Mouse (Mus musculus) forelimb bud, embryonic 11.5 days (tissue): ENCODE results near the gene Evx1.

Experiments used
- DNase-seq: peaks from one replicate; pipeline ENCODE4 v3.0.0-alpha.2; 2012; ENCODE audit warnings: low read depth, low spot score

Gene Evx1

DNA sequence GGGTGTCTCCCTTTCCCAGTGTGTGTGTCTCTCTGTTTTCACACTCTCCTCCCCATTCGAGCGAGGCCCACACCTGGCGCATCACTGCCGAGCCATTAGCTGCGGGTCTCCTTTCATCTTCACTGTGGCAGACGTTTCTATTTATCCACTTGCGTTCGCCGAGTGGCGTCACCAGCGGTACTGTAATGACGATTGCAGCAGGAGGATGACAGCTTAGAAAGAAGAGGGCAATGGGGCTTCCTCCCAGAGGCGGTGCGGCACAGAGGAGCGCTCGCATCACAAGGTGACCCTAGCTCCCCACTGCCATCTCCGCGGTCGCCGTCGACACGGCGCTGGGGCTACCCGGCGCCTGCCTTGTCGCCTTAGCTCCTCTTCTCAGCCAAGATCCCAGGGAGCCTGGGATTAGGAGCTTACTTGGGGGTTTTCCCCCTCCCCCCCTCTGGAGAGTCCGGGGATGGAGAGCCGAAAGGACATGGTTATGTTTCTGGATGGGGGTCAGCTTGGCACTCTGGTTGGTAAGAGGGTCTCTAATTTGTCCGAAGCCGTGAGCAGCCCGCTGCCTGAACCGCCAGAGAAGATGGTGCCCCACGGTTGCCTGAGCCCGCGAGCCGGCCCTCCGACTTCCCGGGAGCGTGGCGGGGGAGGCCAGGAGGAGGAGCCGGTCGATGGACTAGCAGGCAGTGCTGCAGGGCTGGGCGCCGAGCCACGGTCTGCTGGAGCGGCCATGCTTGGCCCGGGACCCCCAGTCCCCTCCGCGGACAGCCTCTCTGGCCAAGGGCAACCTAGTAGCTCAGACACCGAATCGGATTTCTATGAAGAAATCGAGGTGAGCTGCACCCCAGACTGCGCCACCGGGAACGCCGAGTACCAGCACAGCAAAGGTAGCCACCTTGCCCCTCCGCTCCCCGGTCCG, at the start of gene Evx1:
TSS of gene Evx1 (plus strand) at position 108 of the 913 bp plus-strand sequence.
- DNase-seq: no peak

- DNase-seq: peak; percentile 34
Observed at GRCm38 (mm10) chr6:52264106-52264790, 49.0 kb upstream of the Evx1 start.

GRCm38 (mm10) chr6:52265306-52265912, 47.9 kb upstream of the Evx1 start:
- peak; percentile 19 for DNase-seq

DNA sequence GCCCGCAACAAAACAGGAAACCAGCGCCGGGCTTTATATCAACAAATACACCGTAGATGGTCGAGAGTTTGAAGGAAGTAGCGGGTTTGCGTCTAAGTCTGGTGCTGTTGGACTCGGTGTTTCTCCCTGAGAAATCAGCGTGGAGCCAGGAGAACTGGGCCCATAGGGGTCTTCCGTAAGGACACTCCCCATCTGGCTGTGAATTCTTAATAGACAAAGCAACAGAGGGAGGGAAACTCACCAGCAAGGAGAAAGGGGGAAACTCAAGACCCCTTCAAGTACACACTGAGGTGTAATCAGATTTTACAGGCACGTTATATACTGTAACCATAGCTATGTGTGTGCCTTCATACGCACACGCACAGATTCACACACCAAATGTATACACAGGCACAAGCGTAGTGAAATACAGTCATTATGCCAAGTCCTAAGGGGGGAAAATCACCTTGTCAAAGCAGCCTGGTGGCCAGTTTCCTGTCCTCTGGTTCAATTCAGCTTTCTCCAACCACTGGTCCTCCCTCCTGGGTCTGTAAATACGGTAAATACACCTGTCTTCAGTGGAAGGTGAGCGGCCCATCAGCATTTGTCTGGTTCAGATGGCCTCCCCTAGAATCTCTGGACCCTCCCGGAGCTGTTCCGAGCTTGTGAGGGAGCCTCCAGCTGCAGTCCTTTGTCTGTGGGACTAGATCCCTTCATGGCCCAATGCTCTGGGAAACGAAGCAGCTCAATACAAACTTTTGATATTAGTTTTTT, 47.2 kb upstream of the Evx1 start:
- peak; percentile 53 for DNase-seq

- DNase-seq: no peak
Observed at GRCm38 (mm10) chr6:52266666-52266985, 46.7 kb upstream of the Evx1 start.

DNA sequence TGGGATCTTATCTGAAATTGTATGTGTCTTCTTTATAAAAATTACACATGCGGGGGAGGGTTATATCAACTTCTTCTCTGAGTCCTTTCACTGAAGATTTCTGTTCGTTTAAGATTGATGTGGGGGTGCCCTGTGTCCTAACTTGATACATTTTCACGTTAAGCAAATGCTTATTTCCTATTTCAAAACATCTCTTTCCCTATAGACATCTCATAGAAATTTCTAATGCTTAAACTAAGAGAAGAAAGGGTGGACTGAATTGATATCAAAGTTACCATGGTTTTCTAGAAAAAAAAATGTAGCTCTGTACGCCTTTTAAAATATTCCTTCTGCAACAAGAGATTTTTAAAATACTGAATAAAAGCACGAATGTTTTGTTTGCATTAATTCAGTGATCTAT, 46.1 kb upstream of the Evx1 start:
- peak; percentile 12 for DNase-seq

DNA sequence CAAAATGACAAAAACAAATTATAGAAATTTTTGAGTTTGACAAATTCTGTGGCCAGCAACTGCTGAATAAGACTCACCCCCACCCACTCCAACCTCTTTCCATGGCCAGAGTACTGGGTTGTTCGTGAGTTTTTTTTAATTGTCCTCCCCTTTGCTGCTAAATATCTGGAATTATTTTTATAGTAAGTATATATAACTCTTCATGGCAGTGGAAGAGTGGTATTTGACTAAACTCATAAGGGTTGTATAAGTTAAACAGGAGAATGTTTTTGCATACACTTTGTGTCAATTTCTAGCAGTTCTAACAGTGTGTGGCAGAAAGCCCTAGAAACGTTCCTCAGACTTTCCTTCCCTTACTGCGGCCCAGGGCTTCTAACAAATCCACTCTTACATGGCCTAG, 45.6 kb upstream of the Evx1 start:
- DNase-seq: no peak

- no peak for DNase-seq
Observed at GRCm38 (mm10) chr6:52268341-52268740, 45.0 kb upstream of the Evx1 start.

DNA sequence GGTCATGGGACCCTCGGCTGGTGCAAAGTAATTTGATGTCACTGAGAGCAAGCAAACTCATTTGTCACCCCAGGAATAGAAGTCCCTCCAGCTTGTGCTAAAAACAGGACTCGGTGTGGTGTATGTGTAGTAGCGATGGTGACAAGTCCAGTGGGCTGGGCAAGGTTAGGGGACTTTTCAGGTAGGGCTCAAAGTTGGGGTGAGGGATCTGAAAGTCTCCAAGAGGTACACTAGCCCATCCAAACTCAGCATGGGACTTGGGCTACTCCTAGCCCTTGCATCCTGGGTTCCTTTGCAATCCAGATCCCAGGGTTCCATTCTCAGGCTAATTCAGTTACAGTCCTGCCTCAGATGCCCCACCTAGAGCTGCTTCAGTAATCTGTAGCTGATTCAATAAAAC, 44.5 kb upstream of the Evx1 start:
- DNase-seq: no peak

DNA sequence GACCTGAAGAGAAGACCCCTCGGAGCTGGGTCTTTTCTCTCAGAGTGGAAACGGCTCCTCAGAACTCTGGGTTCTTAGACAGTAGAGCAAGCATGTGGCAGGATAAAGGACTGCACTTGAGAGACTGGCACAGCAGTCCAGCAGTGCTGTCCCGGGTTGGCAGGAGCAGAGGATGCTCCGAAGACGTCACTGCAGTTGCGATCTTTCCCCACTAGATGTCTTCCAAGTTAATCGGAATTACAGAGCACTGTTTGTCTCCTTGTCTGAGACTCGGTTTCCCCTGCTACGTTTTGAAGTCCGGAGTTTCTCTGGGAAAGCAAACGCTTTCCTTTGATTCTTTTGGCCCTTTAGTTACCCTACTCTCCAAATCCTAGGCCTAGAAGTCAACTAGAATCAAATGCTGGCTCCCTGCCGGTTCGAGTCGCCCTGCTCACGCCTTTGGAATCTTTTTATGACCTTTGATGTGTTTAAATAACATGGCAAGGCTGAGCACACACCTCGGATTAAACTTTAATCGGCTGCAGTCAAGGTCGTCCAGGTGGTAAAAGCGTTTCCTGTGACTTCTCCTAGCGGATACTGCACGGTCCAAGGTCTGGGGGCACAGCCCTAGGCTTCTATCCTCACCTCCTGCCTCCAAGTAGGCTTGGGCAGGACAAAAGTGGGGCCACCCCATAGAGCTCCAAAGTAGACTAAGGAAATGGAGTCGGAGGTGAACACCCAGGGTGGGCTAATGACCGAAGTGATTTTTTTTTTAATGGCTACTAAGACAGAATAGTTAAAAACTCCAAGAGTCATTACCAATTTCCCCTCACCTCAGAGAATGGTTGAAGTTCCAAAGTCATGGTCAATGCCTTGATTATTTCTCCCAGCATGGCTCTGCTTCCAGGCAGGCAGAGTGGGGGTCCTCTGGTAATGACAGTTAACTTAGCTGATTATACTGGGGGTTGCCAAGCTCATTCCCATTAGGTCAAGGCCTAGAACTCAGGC, 42.5 kb upstream of the Evx1 start:
- peak; percentile 61 for DNase-seq

DNA sequence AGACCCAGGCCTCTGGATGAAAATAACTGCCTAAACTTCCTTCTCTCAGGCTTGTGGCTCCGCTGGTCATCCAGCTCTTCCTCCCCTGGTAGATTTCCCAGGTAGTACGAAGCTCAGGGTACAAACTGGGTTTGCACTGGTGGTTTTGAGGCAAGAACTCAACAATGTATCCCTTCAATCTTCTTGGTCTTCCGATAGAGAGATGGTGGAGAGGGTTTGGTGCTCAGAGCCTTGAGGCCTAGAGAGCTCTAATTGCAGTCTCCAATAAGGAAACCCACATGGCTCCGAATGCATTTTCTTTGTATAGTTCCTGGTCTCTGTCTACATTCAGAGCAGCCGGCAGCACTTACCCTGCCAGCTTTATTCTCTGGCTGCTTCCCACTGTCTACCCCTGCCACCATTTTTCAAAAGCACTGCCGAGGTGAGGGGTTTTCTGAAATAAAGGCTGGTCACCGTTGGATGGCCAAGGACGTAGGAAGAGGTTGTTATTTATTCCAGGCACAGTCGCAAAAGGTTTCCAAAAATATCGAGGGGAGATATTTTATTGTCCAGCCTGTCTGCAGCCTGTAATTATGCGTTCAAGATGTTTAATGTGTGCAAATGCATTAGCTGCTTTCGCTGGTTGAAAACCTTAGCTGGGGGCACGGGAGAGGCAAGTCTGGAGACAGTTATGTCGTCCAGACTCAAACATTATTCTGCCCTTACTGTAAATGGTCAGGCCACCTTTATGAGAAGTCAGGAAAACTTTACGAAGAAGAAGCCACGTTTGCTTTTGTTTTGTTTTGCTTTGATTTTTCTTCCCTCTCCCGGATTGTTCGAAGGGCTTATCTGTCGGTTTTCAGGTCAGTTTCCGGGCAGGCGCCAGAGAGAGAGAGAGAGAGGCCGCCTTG, 40.3 kb upstream of the Evx1 start:
- DNase-seq: no peak

- no peak for DNase-seq
Observed at GRCm38 (mm10) chr6:52273656-52274280, 39.5 kb upstream of the Evx1 start.

GRCm38 (mm10) chr6:52274576-52274975, 38.7 kb upstream of the Evx1 start:
- no peak for DNase-seq

DNA sequence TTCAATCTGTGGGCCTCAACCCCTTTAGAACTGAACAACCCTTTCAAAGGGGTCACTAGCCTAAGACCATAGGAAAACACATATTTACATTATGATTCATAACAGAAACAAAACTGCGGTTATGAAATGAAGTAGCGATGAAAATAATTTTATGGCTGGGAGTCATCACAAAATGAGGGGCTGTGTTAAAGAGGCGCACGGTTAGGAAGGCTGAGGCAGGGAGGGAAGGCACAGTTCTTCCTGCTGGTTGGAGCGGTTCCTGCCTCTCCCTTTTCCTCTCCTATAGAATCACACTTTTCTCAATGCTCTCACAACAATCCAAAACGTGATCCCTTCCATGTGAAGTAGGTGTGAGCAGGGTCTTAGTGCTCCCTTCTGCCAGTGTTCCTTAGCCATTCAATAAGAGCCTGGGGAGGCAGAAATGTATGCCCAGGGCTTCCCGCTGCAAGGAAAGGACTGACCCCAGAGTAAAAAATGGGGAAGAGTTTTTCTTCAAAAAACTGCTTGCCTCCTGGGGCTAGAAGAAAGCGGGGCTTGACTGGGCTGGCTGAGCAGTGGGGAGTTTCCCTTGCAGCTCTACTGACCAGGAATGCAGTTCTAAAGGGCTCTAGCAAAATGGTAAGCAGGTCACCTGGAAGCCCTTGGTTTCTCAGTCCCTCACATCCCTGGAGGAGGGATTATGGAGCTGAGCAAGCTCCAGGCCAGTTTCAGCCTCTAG, 37.6 kb upstream of the Evx1 start:
- no peak for DNase-seq

GRCm38 (mm10) chr6:52276382-52276781, 36.9 kb upstream of the Evx1 start:
- DNase-seq: peak; percentile 47

GRCm38 (mm10) chr6:52276920-52277319, 36.4 kb upstream of the Evx1 start:
- DNase-seq: no peak

DNA sequence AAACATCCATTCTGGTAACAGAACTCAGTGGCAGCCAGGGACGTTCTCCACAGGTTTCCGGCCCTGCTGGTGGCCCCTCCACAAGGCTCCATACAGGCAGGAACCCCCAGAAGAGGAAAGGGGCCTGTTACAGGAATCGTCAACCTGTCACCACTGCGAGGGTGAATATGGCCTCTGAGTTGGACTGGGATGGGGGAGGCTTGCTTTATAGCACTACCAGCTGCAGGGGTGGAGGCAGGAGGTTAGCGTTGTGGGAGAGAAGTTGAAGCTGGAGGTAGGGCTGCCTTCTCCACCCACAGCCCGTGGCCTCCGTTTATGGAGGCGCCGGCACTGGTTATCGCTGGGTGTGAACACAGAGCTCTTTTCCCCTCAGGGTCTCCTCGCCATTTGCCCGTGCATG, 32.2 kb upstream of the Evx1 start:
- DNase-seq: peak; percentile 49

DNA sequence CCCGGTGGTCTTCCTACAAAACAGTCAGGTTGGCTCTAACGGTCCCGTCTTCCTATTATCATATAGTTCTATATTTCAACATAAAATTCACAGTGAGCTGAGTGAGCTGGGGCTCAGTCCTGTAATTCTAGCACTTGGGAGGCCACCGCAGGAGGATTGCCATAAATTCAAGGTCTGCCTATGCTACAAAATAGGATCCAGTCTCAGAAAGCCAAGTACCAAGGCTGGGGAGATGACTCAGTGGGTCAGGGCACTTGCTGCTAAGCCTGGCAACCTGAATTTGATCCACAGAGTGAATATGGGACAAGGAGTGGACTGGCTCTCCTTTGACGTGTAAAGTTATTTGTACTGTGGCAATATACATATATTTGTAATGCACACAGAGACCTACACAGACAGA, 29.4 kb upstream of the Evx1 start:
- no peak for DNase-seq

GRCm38 (mm10) chr6:52290186-52290585, 23.1 kb upstream of the Evx1 start:
- no peak for DNase-seq
